Mouse (Mus musculus): ENCODE results near the gene Pnmal2. TPM values are rescaled to one million over a fixed set of nuclear protein-coding genes. Genes with fewer than 3 reads are reported as not detected.

Gene Pnmal2
- 0.11 TPM for polyA plus RNA-seq (2014; fragmentation: Illumina TruSeq; extraction: RNeasy Lipid Tissue Mini Kit (QIAGEN cat#74804); ENCODE audit: low replicate concordance)

DNA sequence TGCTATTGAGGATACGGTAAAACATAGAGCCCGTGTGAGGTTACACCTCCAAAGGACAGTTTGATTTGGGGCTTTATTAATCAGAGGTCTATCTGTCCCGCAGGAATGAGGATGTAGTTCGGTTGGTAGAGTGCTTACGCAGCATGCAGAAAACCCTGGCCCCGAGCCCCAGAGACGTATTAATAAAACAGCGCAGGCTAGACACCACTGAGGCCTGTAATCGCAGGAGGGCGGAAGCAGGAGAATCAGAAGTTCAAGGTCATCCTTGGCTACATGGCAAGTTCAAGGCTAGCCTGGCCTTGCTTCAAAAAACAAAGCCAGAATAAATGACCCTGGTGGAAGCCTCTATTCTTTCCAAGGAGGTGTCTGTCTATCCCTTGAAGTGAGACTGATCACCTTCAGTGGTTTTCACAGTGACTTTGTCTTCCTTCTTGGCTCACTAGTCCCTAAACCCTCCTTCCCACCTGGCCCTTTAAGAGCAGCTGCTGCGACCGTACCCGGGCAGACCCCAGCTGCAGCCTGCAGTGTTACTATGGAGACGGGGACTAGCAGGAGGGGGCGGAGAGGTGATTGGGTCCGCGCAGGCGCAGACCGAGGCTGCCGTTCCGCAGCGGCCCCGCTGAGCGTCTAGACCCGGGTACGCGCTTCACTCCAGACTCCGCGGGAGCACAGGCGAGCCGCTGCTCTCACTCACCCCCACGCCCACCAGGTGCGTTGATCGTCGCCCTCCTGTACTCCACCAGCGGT is at the start of gene Pnmal2:
Gene Pnmal2, plus strand, starts transcription at position 622 of the 747 bp plus-strand sequence.

DNA sequence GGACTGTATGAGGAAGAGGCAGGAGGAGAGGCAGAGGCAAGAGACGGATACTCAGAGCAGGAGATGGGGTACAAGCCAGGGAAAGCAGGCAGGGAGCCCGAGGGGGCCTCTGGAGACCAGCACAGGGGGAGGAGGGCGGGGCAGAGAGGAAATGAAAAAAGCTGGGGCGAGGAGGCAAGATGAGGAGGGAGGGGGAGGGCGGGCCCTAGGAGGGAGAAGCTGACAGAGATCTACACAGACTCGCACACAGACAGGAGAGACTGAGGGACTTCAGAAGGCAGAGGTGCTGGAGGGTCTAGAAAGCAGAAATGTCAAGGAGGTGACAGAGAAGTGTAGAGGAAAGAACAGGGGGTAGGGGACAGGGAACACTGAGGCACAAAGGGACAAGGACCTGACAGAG is 38.2 kb upstream of the Pnmal2 start, which contains the start of gene Ptgir:
Gene Ptgir, plus strand, starts transcription at position 210 of the 400 bp plus-strand sequence.

DNA sequence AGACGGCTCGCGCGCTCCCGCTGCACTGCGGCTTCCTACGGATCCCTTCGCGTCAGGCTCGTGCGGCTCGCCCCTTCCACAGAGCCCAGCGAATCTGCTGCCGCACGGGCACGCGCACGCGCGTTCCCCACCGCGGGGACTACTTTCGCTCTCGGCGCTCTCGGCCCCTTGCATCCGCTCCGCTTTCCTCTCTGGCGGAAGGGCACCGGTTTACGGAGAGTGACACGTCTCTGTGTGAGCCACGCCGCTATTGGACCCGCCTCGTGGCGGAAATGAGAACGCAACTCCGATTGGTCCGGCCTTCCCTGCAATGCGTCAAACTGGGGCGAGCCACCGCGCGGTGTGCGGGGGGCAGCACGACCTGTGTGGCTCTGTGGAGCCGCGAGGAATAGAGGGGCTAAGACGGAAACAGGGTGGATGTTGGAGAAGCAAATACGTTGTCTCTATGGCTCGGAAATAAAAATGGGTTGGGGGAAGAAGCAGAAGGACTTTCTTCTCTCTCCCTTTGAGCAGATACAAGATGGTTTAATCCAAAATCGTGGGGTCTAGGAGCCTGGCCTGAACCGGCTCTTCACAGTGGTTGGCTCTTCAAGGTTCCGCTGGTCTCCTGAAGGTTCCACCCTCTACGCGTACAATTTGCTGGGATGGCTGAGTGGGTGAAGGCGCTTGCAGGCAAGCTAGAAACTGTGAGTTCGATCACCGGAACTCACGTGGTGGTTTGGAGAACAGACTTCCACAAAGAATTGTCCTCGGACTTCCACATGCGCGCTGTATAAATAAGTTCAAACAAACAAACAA is 20.2 kb upstream of the Pnmal2 start, which contains the start of gene Calm3:
Gene Calm3, minus strand, starts transcription at position 78 of the 798 bp plus-strand sequence.

DNA sequence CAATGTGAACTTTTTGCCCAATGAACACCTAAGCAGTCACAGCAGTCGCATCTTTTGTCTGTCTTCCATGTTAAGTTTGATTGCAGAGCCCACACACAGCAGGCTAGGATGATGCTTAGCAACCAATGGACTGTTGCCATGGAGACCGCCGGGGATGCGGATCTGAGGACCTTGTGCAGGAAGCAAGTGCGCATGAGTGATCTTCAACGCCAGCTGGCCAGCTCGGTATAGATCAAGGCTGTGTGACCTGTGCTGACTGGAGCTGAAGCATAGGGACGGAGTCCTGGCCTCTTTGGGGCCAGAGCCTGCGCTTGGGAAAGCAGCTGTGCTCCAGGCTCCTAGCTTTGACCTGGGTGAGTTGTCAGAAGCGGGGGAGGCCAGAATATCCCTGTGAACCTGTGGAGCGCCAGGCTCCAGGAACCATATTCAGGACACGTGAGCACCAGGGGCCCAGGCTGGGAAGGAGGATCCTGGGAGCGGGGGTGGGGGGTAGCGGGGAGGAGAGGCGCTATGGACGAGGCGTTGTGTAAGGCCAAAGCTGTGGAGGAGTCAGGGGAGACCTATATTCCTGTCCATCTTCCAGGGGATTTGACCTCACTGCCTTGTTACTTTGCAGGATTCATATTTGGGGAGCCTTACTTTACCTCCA is 15.2 kb downstream of the Pnmal2 start, which contains the start of gene Pnmal1:
Gene Pnmal1, plus strand, starts transcription at position 141 of the 649 bp plus-strand sequence.

DNA sequence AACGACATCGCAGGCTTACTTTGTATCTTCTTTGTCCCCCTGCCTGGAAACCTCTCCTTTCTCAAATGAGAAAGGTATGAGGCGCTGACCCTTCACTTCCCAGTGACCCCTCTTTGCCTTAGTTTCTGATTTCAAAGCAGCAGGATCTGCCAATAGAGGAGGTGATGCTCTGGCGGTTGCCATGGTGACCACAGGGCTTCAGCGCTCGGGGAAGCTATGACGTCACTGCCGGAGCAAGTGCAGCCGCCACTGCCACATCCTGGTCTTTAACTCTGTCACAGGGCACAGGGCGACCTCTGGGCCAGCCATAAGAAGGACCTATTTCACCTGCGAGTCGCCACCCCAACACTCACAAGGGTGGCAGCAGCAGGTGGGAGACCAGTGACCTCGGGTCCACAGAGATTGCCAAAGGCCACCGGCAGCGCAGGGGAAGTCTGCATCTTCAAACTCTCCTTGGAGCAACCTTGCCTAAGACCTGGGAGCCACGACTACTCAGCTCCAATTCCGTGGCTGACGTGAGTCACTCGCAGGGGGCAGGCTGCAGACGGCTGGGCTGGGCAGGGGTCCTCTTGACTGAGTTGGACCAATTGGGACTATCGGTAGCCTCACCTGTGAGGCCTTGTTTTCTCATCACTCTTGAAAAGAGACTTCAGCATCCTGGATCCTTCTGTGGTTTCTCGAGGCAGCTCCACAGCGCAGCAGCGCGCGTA is 38.5 kb downstream of the Pnmal2 start, which contains the start of gene Gm42372:
Gene Gm42372, plus strand, starts transcription at position 228 of the 710 bp plus-strand sequence.

DNA sequence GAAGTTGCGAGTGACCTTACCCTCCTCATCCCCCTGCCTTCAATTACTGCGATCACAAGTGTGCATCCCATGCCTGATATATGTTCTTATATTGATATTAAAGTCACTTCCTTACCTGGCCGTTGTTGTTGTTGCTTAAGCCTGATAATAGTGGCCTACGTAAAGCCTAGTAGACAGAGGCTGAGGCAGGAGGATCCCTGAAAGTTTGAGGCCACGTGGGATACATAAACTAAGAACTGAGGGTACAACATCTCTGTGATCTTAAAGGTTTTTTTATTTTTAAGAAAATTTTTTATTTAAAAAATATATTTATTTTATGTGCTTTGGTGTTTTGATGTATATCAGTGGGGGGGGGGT is 47.9 kb downstream of the Pnmal2 start, which contains the start of gene Ccdc8:
Gene Ccdc8, plus strand, starts transcription at position 258 of the 357 bp plus-strand sequence.

Other genes starting within 250 kb of the Pnmal2 start
- not detected for gene Ceacam9, start 222.8 kb upstream of the Pnmal2 start, polyA plus RNA-seq (2014; fragmentation: Illumina TruSeq; extraction: RNeasy Lipid Tissue Mini Kit (QIAGEN cat#74804); ENCODE audit: low replicate concordance)
- gene Ap2s1, start 206.3 kb upstream of the Pnmal2 start, polyA plus RNA-seq (2014; fragmentation: Illumina TruSeq; extraction: RNeasy Lipid Tissue Mini Kit (QIAGEN cat#74804); ENCODE audit: low replicate concordance) = 62.1 TPM
- gene Slc1a5, start 163.3 kb upstream of the Pnmal2 start, polyA plus RNA-seq (2014; fragmentation: Illumina TruSeq; extraction: RNeasy Lipid Tissue Mini Kit (QIAGEN cat#74804); ENCODE audit: low replicate concordance) = 17.6 TPM
- 8.1 TPM for gene Strn4, start 128.8 kb upstream of the Pnmal2 start, polyA plus RNA-seq (2014; fragmentation: Illumina TruSeq; extraction: RNeasy Lipid Tissue Mini Kit (QIAGEN cat#74804); ENCODE audit: low replicate concordance)
- 2.6 TPM for gene Fkrp, start 128.0 kb upstream of the Pnmal2 start, polyA plus RNA-seq (2014; fragmentation: Illumina TruSeq; extraction: RNeasy Lipid Tissue Mini Kit (QIAGEN cat#74804); ENCODE audit: low replicate concordance)
- 0.59 TPM for gene Prkd2, start 101.8 kb upstream of the Pnmal2 start, polyA plus RNA-seq (2014; fragmentation: Illumina TruSeq; extraction: RNeasy Lipid Tissue Mini Kit (QIAGEN cat#74804); ENCODE audit: low replicate concordance)
- gene Dact3, start 69.4 kb upstream of the Pnmal2 start, polyA plus RNA-seq (2014; fragmentation: Illumina TruSeq; extraction: RNeasy Lipid Tissue Mini Kit (QIAGEN cat#74804); ENCODE audit: low replicate concordance) = 0.93 TPM
- gene Gng8, start 52.9 kb upstream of the Pnmal2 start, polyA plus RNA-seq (2014; fragmentation: Illumina TruSeq; extraction: RNeasy Lipid Tissue Mini Kit (QIAGEN cat#74804); ENCODE audit: low replicate concordance) = not detected
- gene Ptgir, start 38.2 kb upstream of the Pnmal2 start, polyA plus RNA-seq (2014; fragmentation: Illumina TruSeq; extraction: RNeasy Lipid Tissue Mini Kit (QIAGEN cat#74804); ENCODE audit: low replicate concordance) = 0.59 TPM
- 15.4 TPM for gene Calm3, start 20.6 kb upstream of the Pnmal2 start, polyA plus RNA-seq (2014; fragmentation: Illumina TruSeq; extraction: RNeasy Lipid Tissue Mini Kit (QIAGEN cat#74804); ENCODE audit: low replicate concordance)
- gene Pnmal1, start 15.0 kb downstream of the Pnmal2 start, polyA plus RNA-seq (2014; fragmentation: Illumina TruSeq; extraction: RNeasy Lipid Tissue Mini Kit (QIAGEN cat#74804); ENCODE audit: low replicate concordance) = 0.30 TPM
- 0.30 TPM for gene Gm42372, start 38.4 kb downstream of the Pnmal2 start, polyA plus RNA-seq (2014; fragmentation: Illumina TruSeq; extraction: RNeasy Lipid Tissue Mini Kit (QIAGEN cat#74804); ENCODE audit: low replicate concordance)
- 0.26 TPM for gene Ccdc8, start 48.0 kb downstream of the Pnmal2 start, polyA plus RNA-seq (2014; fragmentation: Illumina TruSeq; extraction: RNeasy Lipid Tissue Mini Kit (QIAGEN cat#74804); ENCODE audit: low replicate concordance)
- gene Ppp5c, start 83.2 kb downstream of the Pnmal2 start, polyA plus RNA-seq (2014; fragmentation: Illumina TruSeq; extraction: RNeasy Lipid Tissue Mini Kit (QIAGEN cat#74804); ENCODE audit: low replicate concordance) = 8.2 TPM
- 0.41 TPM for gene Hif3a, start 117.7 kb downstream of the Pnmal2 start, polyA plus RNA-seq (2014; fragmentation: Illumina TruSeq; extraction: RNeasy Lipid Tissue Mini Kit (QIAGEN cat#74804); ENCODE audit: low replicate concordance)
- 0.07 TPM for gene Psg16, start 129.4 kb downstream of the Pnmal2 start, polyA plus RNA-seq (2014; fragmentation: Illumina TruSeq; extraction: RNeasy Lipid Tissue Mini Kit (QIAGEN cat#74804); ENCODE audit: low replicate concordance)
- not detected for gene Ceacam3, start 205.6 kb downstream of the Pnmal2 start, polyA plus RNA-seq (2014; fragmentation: Illumina TruSeq; extraction: RNeasy Lipid Tissue Mini Kit (QIAGEN cat#74804); ENCODE audit: low replicate concordance)